Mouse (Mus musculus): ENCODE measurements around the gene Zfpm1. TPM values are rescaled to one million over a fixed set of nuclear protein-coding genes. Genes with fewer than 3 reads are reported as not detected.

Zfpm1 gene
- polyA plus RNA-seq, 1 experiment from 2014 or later: 2.4 TPM

GRCm38 (mm10) chr8:122332753-122333506 lies 51.0 kb downstream of the Zfpm1 start:
- Histone ChIP-seq H3K9me3 (replicated peaks) (no peaks in the 10 kb centered on the region), H3K27me3 (peaks cover 39% of the 10 kb centered on the region), H3K9ac (no peak overlapping the region), H3K4me3 (replicated peaks) (no peak overlapping the region), H3K27ac (no peak overlapping the region), H3K36me3 (peaks cover 47% of the 10 kb centered on the region), H3K4me1 (peaks cover 46% of the 10 kb centered on the region), H3K4me2 (no peak overlapping the region)
- ATAC-seq (replicated peaks; ENCODE audit: low FRiP score): 0 out of 2 replicates have a peak, but pooled peaks have one; percentile 16
- WGBS: 73% methylated on average over 6 of the region's 6 CpGs

- H3K36me3 ChIP-seq: peaks cover 48% of the 10 kb centered on the region
- H3K9ac ChIP-seq: no peak overlapping the region
- H3K4me2 ChIP-seq: no peak overlapping the region
- H3K4me3 ChIP-seq (replicated peaks): no peak overlapping the region
- H3K4me1 ChIP-seq: peaks cover 46% of the 10 kb centered on the region
- 93% methylated on average over 7 of the region's 7 CpGs for WGBS
- ATAC-seq (replicated peaks; ENCODE audit: low FRiP score): no peak
- no peak overlapping the region for H3K27ac ChIP-seq
- peaks cover 44% of the 10 kb centered on the region for H3K27me3 ChIP-seq
- no peaks in the 10 kb centered on the region for H3K9me3 ChIP-seq (replicated peaks)
These were observed 51.6 kb downstream of the Zfpm1 start for GRCm38 (mm10) chr8:122333531-122333930.

- H3K27me3 ChIP-seq: peaks cover 46% of the 10 kb centered on the region
- no peak overlapping the region for H3K27ac ChIP-seq
- H3K4me3 ChIP-seq (replicated peaks): no peak overlapping the region
- 89% methylated on average over 13 of the region's 13 CpGs for WGBS
- no peaks in the 10 kb centered on the region for H3K9me3 ChIP-seq (replicated peaks)
- H3K4me1 ChIP-seq: peaks cover 41% of the 10 kb centered on the region
- no peak overlapping the region for H3K9ac ChIP-seq
- H3K4me2 ChIP-seq: no peak overlapping the region; the same call in 1 of the 2 replicates
- no peak for ATAC-seq (replicated peaks; ENCODE audit: low FRiP score)
- H3K36me3 ChIP-seq: peaks cover 51% of the 10 kb centered on the region
These were observed 53.0 kb downstream of the Zfpm1 start for GRCm38 (mm10) chr8:122334791-122335490.

- no peaks in the 10 kb centered on the region for H3K9me3 ChIP-seq (replicated peaks)
- ATAC-seq (replicated peaks; ENCODE audit: low FRiP score): peak; percentile 4; the same call in 1 of the 2 replicates
- peak overlapping the region; percentile 56 for H3K4me3 ChIP-seq (replicated peaks)
- peaks cover 51% of the 10 kb centered on the region for H3K36me3 ChIP-seq
- H3K4me1 ChIP-seq: peaks cover 33% of the 10 kb centered on the region
- H3K27me3 ChIP-seq: peaks cover 46% of the 10 kb centered on the region
- H3K9ac ChIP-seq: peak overlapping the region; percentile 45
- no peak overlapping the region for H3K27ac ChIP-seq
- 25% methylated on average over 57 of the region's 57 CpGs for WGBS
- H3K4me2 ChIP-seq: peak overlapping the region; percentile 94
These were observed 53.8 kb downstream of the Zfpm1 start for GRCm38 (mm10) chr8:122335638-122336250.

GRCm38 (mm10) chr8:122336251-122336910 lies 54.4 kb downstream of the Zfpm1 start:
- Histone ChIP-seq H3K9me3 (replicated peaks) (no peaks in the 10 kb centered on the region), H3K36me3 (peaks cover 51% of the 10 kb centered on the region), H3K27me3 (peaks cover 46% of the 10 kb centered on the region), H3K9ac (peak overlapping the region; percentile 45), H3K4me2 (peak overlapping the region; percentile 94), H3K27ac (no peak overlapping the region), H3K4me1 (peaks cover 27% of the 10 kb centered on the region), H3K4me3 (replicated peaks) (peak overlapping the region; percentile 56)
- ATAC-seq (replicated peaks; ENCODE audit: low FRiP score): peak; percentile 44
- WGBS: 18% methylated on average over 75 of the region's 81 CpGs

- Histone ChIP-seq H3K9me3 (replicated peaks) (no peaks in the 10 kb centered on the region), H3K27ac (no peak overlapping the region), H3K27me3 (peaks cover 63% of the 10 kb centered on the region), H3K36me3 (peaks cover 42% of the 10 kb centered on the region), H3K4me1 (peaks cover 40% of the 10 kb centered on the region), H3K4me2 (no peak overlapping the region), H3K4me3 (replicated peaks) (no peak overlapping the region), H3K9ac (no peak overlapping the region)
- WGBS: 52% methylated on average over 6 of the region's 6 CpGs
- no peak for ATAC-seq (replicated peaks; ENCODE audit: low FRiP score)
These were observed 56.9 kb downstream of the Zfpm1 start for GRCm38 (mm10) chr8:122338852-122339251.

- no peak overlapping the region for H3K4me2 ChIP-seq
- ATAC-seq (replicated peaks; ENCODE audit: low FRiP score): no peak
- peaks cover 52% of the 10 kb centered on the region for H3K27me3 ChIP-seq
- peaks cover 25% of the 10 kb centered on the region for H3K36me3 ChIP-seq
- WGBS: 92% methylated on average over 3 of the region's 3 CpGs
- H3K9ac ChIP-seq: no peak overlapping the region
- H3K9me3 ChIP-seq (replicated peaks): no peaks in the 10 kb centered on the region
- peaks cover 48% of the 10 kb centered on the region for H3K4me1 ChIP-seq
- H3K4me3 ChIP-seq (replicated peaks): no peak overlapping the region
- no peak overlapping the region for H3K27ac ChIP-seq
These were observed 58.8 kb downstream of the Zfpm1 start for GRCm38 (mm10) chr8:122340761-122341160.

GRCm38 (mm10) chr8:122341790-122342189 lies 59.8 kb downstream of the Zfpm1 start:
- Histone ChIP-seq H3K9ac (no peak overlapping the region), H3K4me2 (no peak overlapping the region), H3K9me3 (replicated peaks) (no peaks in the 10 kb centered on the region), H3K36me3 (peaks cover 15% of the 10 kb centered on the region), H3K27me3 (peaks cover 41% of the 10 kb centered on the region), H3K27ac (no peak overlapping the region), H3K4me3 (replicated peaks) (no peak overlapping the region), H3K4me1 (peaks cover 38% of the 10 kb centered on the region)
- WGBS: 84% methylated on average over 6 of the region's 6 CpGs
- ATAC-seq (replicated peaks; ENCODE audit: low FRiP score): no peak

GRCm38 (mm10) chr8:122342362-122342761 lies 60.4 kb downstream of the Zfpm1 start:
- ATAC-seq (replicated peaks; ENCODE audit: low FRiP score): no peak
- 41% methylated on average over 5 of the region's 5 CpGs for WGBS

GRCm38 (mm10) chr8:122342806-122343209 lies 60.9 kb downstream of the Zfpm1 start:
- WGBS: under 1% methylated on average over 9 of the region's 9 CpGs
- H3K36me3 ChIP-seq: peaks cover 5% of the 10 kb centered on the region; the same call in 1 of the 2 replicates
- peak overlapping the region; percentile 31 for H3K4me3 ChIP-seq (replicated peaks)
- 0 out of 2 replicates have a peak overlapping the region, but pooled peaks have one; percentile 3 for H3K27ac ChIP-seq
- H3K4me2 ChIP-seq: peak overlapping the region; percentile 65
- peaks cover 35% of the 10 kb centered on the region for H3K4me1 ChIP-seq
- H3K9me3 ChIP-seq (replicated peaks): no peaks in the 10 kb centered on the region
- ATAC-seq (replicated peaks; ENCODE audit: low FRiP score): 0 out of 2 replicates have a peak, but pooled peaks have one; percentile 4
- 0 out of 2 replicates have a peak overlapping the region, but pooled peaks have one; percentile 6 for H3K9ac ChIP-seq
- peaks cover 32% of the 10 kb centered on the region for H3K27me3 ChIP-seq

More at GRCm38 (mm10) chr8:122342362-122342761, 60.4 kb downstream of the Zfpm1 start:
- Histone ChIP-seq H3K27me3 (peaks cover 36% of the 10 kb centered on the region), H3K4me3 (replicated peaks) (no peak overlapping the region), H3K4me2 (peak overlapping the region; percentile 65), H3K9ac (no peak overlapping the region), H3K4me1 (peaks cover 35% of the 10 kb centered on the region), H3K9me3 (replicated peaks) (no peaks in the 10 kb centered on the region), H3K36me3 (peaks cover 10% of the 10 kb centered on the region), H3K27ac (0 out of 2 replicates have a peak overlapping the region, but pooled peaks have one; percentile 3)

GRCm38 (mm10) chr8:122343341-122343740 lies 61.4 kb downstream of the Zfpm1 start:
- Histone ChIP-seq H3K9me3 (replicated peaks) (no peaks in the 10 kb centered on the region), H3K4me2 (peak overlapping the region; percentile 65), H3K27me3 (peaks cover 27% of the 10 kb centered on the region), H3K36me3 (peaks cover 4% of the 10 kb centered on the region; the same call in 1 of the 2 replicates), H3K27ac (no peak overlapping the region), H3K4me3 (replicated peaks) (peak overlapping the region; percentile 31), H3K9ac (0 out of 2 replicates have a peak overlapping the region, but pooled peaks have one; percentile 6), H3K4me1 (peaks cover 35% of the 10 kb centered on the region)
- no peak for ATAC-seq (replicated peaks; ENCODE audit: low FRiP score)
- whole genome bisulfite sequencing: 6% methylated on average over 11 of the region's 11 CpGs
